Mouse (Mus musculus): ENCODE data around the gene Lgr5. TPM values are rescaled to one million over a fixed set of nuclear protein-coding genes. Genes with fewer than 3 reads are reported as not detected.

Gene Lgr5
- polyA plus RNA-seq, 1 experiment from 2014 or later = not detected

DNA sequence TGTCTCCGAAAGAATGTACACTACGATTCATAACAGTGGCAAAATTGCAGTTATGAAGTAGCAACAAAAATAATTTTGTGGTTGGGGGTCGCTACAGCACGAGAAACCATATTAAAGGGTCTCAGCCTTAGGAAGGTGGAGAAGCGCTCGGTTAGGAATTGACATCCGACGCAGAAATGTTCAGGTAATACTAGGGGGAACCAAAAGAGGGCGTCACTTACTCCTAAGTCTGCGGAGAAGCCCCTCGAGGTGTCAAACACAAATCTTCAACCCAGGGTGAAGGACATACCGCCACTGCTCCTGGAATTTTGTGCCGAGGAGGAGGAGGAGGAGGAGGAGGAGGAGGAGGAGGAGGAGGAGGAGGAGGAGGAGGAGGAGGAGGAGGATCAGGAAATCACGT, 2.9 kb downstream of the Lgr5 start:
- Histone ChIP-seq H3K27ac (no peak overlapping the region), H3K79me2 (ENCODE audit: inconsistent target) (no peaks in the 10 kb centered on the region), H3K36me3 (ENCODE audit: inconsistent target) (no peaks in the 10 kb centered on the region), H3K4me3 (ENCODE audit: inconsistent target) (no peak overlapping the region)
- WGBS (ENCODE audit: missing documents) = 45% methylated on average over 8 of the region's 14 CpGs

DNA sequence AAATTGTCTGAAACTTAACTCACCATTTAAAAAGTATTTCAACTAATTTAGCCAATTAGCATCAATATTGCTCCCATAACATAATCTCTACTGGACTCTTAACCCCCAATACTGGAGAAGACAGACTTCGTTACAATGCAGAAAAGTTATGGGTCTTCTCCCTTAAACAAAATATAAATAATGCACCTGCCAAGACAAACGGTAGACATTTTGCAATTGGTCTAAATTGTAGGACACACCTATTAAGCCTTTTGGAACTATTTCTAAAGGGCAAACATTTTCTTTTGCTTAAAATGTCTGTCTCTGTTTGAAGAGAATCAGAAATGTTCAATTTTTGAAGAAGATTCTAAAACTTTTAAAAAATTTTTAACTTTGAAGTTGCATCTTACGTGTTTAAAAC, 4.5 kb downstream of the Lgr5 start:
- no peaks in the 10 kb centered on the region for H3K79me2 ChIP-seq (ENCODE audit: inconsistent target)
- no peak overlapping the region for H3K4me3 ChIP-seq (ENCODE audit: inconsistent target)
- WGBS (ENCODE audit: missing documents) = 75% methylated on average over 3 of the region's 3 CpGs
- no peaks in the 10 kb centered on the region for H3K36me3 ChIP-seq (ENCODE audit: inconsistent target)
- H3K27ac ChIP-seq = no peak overlapping the region

DNA sequence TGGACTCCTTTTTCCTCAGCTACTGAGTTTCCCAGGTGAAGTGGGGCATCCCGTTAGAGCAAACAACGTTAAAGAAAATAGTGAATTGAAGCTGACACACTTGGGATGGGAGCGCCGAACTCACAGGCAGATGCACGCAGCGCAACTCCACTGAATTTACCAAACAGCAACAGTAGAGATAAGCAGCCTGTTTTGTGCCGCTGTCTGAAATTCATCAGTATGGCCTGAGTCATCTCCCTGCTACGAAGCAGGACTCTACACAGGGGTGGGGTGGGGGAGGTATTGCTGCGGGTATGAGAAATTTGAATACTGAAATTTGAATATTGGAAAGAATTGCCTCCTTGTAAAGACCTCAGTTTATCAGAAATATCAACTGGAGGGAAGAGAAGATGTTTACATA, 5.6 kb downstream of the Lgr5 start:
- no peaks in the 10 kb centered on the region for H3K79me2 ChIP-seq (ENCODE audit: inconsistent target)
- H3K27ac ChIP-seq = no peak overlapping the region
- no peaks in the 10 kb centered on the region for H3K36me3 ChIP-seq (ENCODE audit: inconsistent target)
- no peak overlapping the region for H3K4me3 ChIP-seq (ENCODE audit: inconsistent target)
- 92% methylated on average over 9 of the region's 9 CpGs for WGBS (ENCODE audit: missing documents)

DNA sequence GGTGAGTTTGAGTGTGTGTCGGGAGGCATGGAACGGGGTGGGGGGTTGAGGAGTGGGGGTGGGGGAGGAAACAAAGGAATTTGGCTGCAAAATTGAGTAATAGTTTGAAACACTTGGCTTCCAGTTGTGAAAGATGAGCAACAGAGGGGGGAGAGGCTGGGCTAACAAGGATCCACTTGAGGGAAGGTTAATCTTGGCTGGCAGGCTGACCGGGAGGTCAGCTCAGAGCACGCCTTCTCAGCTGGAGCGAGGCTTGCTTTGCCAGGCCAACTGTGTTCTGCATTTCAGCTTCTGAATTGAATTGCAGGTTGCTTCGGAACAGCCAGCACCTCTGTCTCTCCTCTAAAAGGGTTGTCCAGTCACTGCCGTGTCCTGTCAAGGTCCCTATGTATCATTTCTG, 8.1 kb downstream of the Lgr5 start:
- 82% methylated on average over 7 of the region's 7 CpGs for WGBS (ENCODE audit: missing documents)
- H3K36me3 ChIP-seq (ENCODE audit: inconsistent target) = no peaks in the 10 kb centered on the region
- no peak overlapping the region for H3K4me3 ChIP-seq (ENCODE audit: inconsistent target)
- no peak overlapping the region for H3K27ac ChIP-seq
- no peaks in the 10 kb centered on the region for H3K79me2 ChIP-seq (ENCODE audit: inconsistent target)

DNA sequence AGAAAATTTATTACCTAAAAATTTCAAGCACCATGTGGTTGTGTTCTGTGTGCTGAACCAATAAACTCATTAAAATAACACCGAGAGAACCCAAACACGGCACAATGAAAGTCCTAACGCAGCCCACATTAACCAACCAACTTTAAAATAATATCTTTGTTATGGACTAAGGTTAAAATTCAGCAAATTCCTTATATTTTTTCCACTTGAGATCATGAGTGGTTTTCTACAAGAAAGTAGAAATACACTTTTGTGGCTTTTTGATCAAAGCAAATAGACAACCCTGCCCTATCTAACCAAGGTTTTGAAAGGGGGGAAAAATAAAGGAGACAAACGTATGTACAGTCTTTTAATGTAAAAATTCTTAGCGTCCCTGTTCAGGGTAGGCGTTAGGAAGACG, 8.5 kb downstream of the Lgr5 start:
- no peak overlapping the region for H3K4me3 ChIP-seq (ENCODE audit: inconsistent target)
- H3K36me3 ChIP-seq (ENCODE audit: inconsistent target) = no peaks in the 10 kb centered on the region
- no peak overlapping the region for H3K27ac ChIP-seq
- H3K79me2 ChIP-seq (ENCODE audit: inconsistent target) = no peaks in the 10 kb centered on the region
- WGBS (ENCODE audit: missing documents) = 92% methylated on average over 6 of the region's 7 CpGs

DNA sequence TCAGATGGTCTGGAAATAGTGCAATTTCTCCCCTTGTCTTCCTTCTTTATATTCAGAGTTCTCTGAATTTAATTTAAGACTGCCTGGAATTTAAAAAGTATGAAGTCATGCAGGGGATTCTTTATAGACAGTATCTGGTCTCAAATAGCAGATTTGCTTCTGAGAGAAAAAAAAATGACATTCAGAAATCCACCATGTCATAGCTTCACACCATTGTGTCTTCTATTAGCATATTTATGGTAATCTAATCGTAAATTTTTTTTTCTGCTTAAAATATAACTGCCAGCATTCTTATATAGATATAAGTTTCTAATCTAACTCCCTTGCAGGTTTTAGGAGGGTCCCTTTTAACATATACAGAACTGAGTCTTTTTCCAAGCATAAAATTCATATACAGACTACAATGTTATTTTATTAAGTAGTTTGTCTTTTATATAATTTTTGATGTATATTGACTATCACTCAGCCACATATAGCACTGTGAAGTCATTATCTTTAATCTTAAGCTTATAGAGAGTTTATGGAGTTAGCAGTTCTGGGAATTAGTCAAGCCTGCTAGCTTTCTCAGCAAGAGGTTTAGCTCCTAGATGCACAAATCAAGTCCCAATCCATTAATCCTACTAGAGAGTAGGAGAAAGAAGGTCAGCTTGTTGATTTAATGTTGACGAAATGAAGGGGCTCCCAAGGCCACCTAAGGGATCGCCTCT, 15.7 kb downstream of the Lgr5 start:
- no peaks in the 10 kb centered on the region for H3K79me2 ChIP-seq (ENCODE audit: inconsistent target)

DNA sequence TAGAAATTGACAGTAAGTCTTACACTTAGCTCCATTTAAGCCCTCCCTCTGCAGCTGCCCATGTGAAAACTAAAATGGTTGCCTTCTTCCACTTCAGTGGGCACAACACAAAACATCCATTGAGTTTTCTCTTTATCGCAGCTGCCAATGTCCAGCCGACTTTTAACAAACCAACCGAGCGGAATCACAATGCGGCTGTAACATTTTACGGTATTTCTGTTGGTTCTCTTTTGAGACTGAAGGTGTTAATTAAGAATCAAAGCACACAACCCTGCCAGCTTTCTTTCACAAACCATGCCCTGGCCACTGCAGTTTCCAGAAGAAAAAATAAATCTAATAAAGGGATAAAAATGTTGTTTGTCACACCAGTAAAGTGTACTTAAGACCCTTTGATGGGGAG, 16.3 kb downstream of the Lgr5 start:
- Histone ChIP-seq H3K36me3 (ENCODE audit: inconsistent target) (no peaks in the 10 kb centered on the region), H3K79me2 (ENCODE audit: inconsistent target) (no peaks in the 10 kb centered on the region), H3K27ac (no peak overlapping the region), H3K4me3 (ENCODE audit: inconsistent target) (no peak overlapping the region)
- WGBS (ENCODE audit: missing documents) = 95% methylated on average over 6 of the region's 6 CpGs

More for the DNA sequence above, 15.7 kb downstream of the Lgr5 start:
- Histone ChIP-seq H3K4me3 (ENCODE audit: inconsistent target) (no peak overlapping the region), H3K27ac (no peak overlapping the region), H3K36me3 (ENCODE audit: inconsistent target) (no peaks in the 10 kb centered on the region)
- WGBS (ENCODE audit: missing documents) = 89% methylated on average over 3 of the region's 3 CpGs

DNA sequence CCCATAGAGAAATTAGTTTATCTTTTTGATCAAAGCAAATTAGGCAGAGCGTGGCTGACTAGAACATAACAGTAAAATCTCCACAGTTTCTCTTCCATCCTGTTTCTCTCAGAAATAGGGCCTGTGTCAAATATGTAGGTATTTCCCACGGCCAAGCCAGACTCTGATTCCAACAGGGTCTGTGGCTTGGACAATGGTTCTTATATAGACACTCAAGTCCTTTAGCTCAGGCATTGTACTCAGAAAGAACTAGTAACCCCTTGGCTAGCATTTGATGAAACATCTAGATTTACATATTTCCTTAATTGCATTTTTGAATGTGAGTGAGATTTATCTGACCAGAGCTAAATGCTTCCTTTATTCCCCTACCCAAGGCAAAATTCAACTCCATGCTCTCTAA, 17.0 kb downstream of the Lgr5 start:
- H3K36me3 ChIP-seq (ENCODE audit: inconsistent target) = no peaks in the 10 kb centered on the region
- 84% methylated on average over 2 of the region's 2 CpGs for WGBS (ENCODE audit: missing documents)
- H3K27ac ChIP-seq = no peak overlapping the region
- H3K4me3 ChIP-seq (ENCODE audit: inconsistent target) = no peak overlapping the region
- H3K79me2 ChIP-seq (ENCODE audit: inconsistent target) = no peaks in the 10 kb centered on the region

DNA sequence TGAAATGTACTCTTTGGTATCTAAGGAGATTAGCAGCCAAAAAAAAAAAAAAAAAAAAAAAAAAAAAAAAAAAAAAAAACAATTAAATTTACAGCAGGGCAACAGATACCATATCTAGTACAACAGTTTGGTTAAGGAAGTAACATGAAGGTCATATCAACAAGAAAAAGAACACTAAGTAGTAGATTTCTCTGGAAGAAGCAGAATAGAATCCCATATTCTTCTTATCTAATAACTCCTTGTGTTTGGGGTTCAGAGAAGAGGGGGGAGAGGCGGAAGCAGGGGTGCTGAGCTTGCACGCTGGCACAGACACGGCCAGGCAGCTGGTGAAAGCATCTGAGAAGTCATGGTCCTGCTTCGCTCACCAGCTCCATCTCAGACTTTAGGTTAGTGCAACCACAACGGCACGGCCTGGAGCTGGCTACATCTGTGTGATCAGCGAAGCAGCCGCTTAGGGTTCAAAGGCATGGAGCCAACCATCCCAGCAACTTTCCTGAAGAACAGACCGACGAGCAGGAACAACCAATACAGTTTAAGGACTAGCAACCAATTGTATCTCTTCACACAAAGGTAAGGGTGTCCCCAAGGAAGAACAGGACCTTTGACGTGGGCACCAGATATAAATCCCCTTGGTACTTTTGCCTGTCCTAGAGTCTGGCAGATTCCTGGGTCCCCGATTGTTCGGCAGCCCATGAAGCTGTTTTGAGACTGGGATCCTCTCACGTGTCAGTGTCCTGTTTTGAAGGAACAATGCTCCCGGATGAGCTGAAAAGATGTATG, 17.7 kb downstream of the Lgr5 start, which contains the start of gene A930009A15Rik:
TSS of gene A930009A15Rik (plus strand) at position 275 of the 780 bp plus-strand sequence.
- Histone ChIP-seq H3K79me2 (ENCODE audit: inconsistent target) (no peaks in the 10 kb centered on the region), H3K36me3 (ENCODE audit: inconsistent target) (no peaks in the 10 kb centered on the region), H3K4me3 (ENCODE audit: inconsistent target) (no peak within 1 kb of the TSS), H3K27ac (no peak within 1 kb of the TSS)
- WGBS (ENCODE audit: missing documents) = 90% methylated on average over 15 of the region's 15 CpGs

DNA sequence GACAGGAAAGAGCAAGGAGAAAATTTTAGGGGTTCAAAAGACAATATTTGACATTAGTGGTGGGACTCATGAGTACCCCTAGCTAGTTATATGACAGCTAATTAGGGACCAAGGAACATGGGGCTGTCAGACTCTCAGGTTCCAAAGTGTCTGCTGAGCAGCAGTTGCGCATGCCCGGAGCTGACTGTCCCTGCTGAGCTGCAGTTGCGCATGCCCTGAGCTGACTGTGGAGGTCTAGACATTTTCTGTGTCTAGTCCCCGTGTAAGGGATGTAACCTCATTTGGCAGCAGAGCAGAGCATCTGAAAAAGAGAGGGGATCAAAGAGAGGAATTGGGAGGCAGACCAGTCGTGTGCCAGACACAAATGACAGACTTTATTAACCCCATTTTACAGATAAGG, 23.6 kb downstream of the Lgr5 start:
- no peak overlapping the region for H3K27ac ChIP-seq

DNA sequence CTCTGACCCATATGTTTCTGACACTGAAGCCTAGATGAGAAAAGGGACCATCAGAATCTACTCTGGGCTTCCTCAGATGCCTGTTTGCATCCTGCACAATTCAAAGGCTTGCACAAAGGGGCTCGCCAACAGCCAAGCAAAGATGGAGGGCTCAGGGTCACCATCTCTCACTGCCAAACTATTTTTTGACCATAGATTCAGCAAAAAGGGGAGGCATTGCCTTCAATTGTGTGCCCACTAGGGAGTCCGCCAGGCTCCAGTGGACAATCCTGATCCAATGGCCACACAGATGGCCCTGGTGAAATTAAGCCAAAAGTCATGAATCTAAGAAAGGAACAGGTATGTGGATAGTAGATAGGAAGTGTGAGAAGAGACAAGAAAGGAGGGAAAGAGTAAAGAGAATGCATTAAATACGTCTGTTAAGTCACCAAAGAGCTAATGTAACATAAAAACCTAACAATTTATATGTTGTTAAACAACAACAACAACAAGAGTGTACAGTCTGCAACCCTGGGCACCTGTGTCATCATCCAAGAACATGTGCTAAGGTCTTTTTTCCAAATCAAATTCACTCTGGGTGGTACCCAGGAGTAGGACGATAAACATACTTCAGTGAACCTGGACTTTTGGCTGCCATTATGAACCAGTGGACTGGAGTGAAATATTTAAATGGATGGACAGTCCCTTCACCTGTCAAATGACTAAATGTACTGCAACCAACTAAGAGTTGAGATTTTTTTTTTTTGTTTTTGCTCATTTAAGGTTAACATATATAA, 24.5 kb downstream of the Lgr5 start:
- Histone ChIP-seq H3K36me3 (ENCODE audit: inconsistent target) (no peaks in the 10 kb centered on the region), H3K4me3 (ENCODE audit: inconsistent target) (no peak overlapping the region), H3K27ac (no peak overlapping the region), H3K79me2 (ENCODE audit: inconsistent target) (no peaks in the 10 kb centered on the region)
- 92% methylated on average over 4 of the region's 4 CpGs for WGBS (ENCODE audit: missing documents)

More for the DNA sequence above, 23.6 kb downstream of the Lgr5 start:
- Histone ChIP-seq H3K4me3 (ENCODE audit: inconsistent target) (no peak overlapping the region), H3K79me2 (ENCODE audit: inconsistent target) (no peaks in the 10 kb centered on the region), H3K36me3 (ENCODE audit: inconsistent target) (no peaks in the 10 kb centered on the region)
- WGBS (ENCODE audit: missing documents) = 86% methylated on average over 5 of the region's 5 CpGs

DNA sequence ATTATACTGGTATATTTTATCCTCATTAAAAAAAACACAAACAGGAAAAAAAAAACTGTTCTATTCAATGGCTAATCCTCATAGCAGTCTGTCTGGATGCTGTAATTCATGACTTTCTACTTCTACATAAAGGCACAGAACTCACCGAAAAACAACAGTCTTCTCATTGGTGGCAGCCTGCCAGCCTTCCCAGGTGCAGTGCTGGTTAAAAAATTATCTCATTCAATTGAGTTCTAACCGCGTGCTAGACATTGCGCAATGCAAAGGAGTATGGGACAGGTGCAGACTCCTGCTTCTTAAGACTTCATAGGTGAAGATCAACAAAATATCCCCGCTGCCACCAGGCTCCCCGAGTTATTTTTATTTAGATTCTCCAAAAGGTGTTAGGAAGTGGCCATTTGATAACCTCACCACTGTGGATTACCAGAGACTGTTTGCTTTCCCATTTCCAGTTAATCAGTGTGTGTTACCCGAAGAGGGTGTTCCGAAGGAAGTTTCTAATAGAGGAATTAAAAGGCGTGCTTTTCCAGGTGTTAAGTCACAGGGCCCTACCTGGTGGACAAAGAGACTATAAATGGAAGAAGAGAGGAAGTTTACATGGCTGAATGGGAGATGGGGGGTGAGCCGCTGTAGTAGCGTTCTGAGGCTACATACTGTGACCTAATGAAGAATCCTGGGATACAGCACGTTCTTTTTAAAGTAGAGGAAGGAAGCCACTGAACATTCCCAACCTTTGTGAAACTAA, 26.3 kb downstream of the Lgr5 start:
- no peaks in the 10 kb centered on the region for H3K79me2 ChIP-seq (ENCODE audit: inconsistent target)
- H3K4me3 ChIP-seq (ENCODE audit: inconsistent target) = no peak overlapping the region
- H3K36me3 ChIP-seq (ENCODE audit: inconsistent target) = no peaks in the 10 kb centered on the region
- WGBS (ENCODE audit: missing documents) = 65% methylated on average over 12 of the region's 12 CpGs
- H3K27ac ChIP-seq = no peak overlapping the region

DNA sequence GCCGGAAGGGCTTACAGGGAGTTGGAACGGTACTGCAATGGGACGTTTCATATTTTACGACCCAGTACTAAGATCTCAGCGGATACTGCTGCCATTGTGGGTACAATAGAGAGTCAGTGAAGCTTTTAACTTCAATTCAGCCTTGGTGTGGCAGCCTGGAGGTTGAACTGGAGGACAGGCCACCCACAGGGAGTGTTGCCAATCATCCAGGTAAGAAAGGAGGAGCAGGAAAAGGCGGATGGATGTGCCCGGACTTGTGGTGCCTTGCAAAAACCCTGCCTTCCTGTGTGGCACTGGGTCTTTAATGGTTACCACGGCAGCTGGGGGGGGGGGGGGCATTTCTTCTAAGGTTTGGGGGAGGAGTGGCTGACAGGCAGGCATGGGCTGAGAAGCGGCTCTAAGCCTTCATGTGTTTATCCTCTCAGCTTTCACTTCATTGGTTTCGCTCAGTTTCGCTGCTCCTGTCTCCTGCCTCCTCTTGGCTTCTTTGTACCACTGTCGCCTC, 30.8 kb downstream of the Lgr5 start:
- no peaks in the 10 kb centered on the region for H3K36me3 ChIP-seq (ENCODE audit: inconsistent target)
- H3K4me3 ChIP-seq (ENCODE audit: inconsistent target) = no peak overlapping the region
- H3K27ac ChIP-seq = no peak overlapping the region
- H3K79me2 ChIP-seq (ENCODE audit: inconsistent target) = no peaks in the 10 kb centered on the region
- WGBS (ENCODE audit: missing documents) = 76% methylated on average over 12 of the region's 12 CpGs

DNA sequence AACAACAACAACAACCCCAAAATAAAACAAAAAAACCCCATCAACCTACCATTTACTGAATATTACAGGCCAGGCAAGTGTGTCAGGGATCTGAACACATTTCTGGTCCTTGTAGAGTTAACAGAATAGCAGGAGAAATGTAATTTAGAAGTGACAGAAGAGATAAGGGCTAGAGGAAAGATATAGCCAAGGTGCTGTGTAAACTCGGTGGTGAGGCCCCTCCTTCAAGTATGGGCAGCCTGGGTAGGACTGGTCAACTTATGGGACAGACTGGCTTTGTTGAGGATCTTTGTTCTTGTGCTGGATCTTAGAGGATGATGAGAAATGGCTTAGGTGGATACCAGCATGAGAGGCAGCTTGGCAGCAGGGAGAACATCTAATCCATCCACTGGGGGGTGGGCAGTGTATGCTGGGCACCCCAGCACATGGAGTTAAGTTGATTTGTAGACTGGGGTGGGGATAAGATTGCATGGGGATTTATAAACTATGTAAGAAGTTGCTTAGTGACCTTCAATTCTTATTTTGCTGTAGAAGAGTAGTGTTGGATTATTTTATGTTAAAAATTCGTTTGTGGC, 32.3 kb downstream of the Lgr5 start:
- H3K36me3 ChIP-seq (ENCODE audit: inconsistent target) = no peaks in the 10 kb centered on the region
- no peak overlapping the region for H3K4me3 ChIP-seq (ENCODE audit: inconsistent target)
- 55% methylated on average over 2 of the region's 2 CpGs for WGBS (ENCODE audit: missing documents)
- H3K27ac ChIP-seq = no peak overlapping the region
- H3K79me2 ChIP-seq (ENCODE audit: inconsistent target) = no peaks in the 10 kb centered on the region

Measured in macrophage (primary cell).